Comparison of ENCODE assay signal across 11 mouse cellular contexts in genomic region chr10:78349464-78350165, GRCm38 (mm10). TPM values are rescaled to one million over a fixed set of nuclear protein-coding genes. Genes with fewer than 3 reads are reported as not detected.
DNase-seq lines count a peak whose midpoint lies in the region; ATAC-seq and TF ChIP-seq lines count a peak whose summit lies in the region.
"Had no signal": no experiment of that assay in that cellular context is flagged by ENCODE, and none has a peak within 500 bp of the region (broad histone marks: within the 10 kb centered on the region; RNA-seq: fewer than 3 reads in every experiment).

No protein-coding gene starts in this region.

- no peak for DNase-seq in layer of hippocampus, adult 2 months (ENCODE audit: low spot score in 2 of 2)
- no peak for DNase-seq in layer of hippocampus, adult 11-12 months (ENCODE audit: low spot score)
- DNase-seq in kidney, adult 9 months: peak; percentile 92
- DNase-seq in spleen, postnatal 10 days (ENCODE audit: low spot score in 2 of 2): no peak
- DNase-seq in thymus, postnatal 25 days: no peak
- DNase-seq: cerebellum, adult 9-10 months; lung, adult 18-20 months; right cerebral cortex, adult 18-20 months had no signal

- no peak for TF ChIP-seq CTCF in layer of hippocampus, adult 2 months (conservative IDR thresholded peaks at IDR 0.05)

- peak overlapping the region; percentile 84 for H3K4me3 ChIP-seq in layer of hippocampus, adult 2 months
- H3K4me3 ChIP-seq in hindbrain, embryonic 16.5 days (ENCODE audit: low read length): no peak overlapping the region
- peak overlapping the region; percentile 71 for H3K4me3 ChIP-seq in liver, embryonic 15.5 days (replicated peaks)

- peak overlapping the region; percentile 85 for H3K4me2 ChIP-seq in hindbrain, embryonic 16.5 days (ENCODE audit: low read length)
- peak overlapping the region; percentile 82 for H3K4me2 ChIP-seq in liver, embryonic 15.5 days

- 57% methylated on average over 15 of the region's 15 CpGs for WGBS in hindbrain, embryonic 16.5 days
- 62% methylated on average over 15 of the region's 15 CpGs for WGBS in liver, embryonic 15.5 days (ENCODE audit: insufficient replicate concordance)

- no peak overlapping the region for H3K27ac ChIP-seq in layer of hippocampus, adult 2 months
- H3K27ac ChIP-seq in hindbrain, embryonic 16.5 days (ENCODE audit: low read depth, low read length): no peak overlapping the region
- H3K27ac ChIP-seq in liver, embryonic 15.5 days (replicated peaks): peak overlapping the region; percentile 53

- H3K9ac ChIP-seq in hindbrain, embryonic 16.5 days (ENCODE audit: low read depth, low read length): no peak overlapping the region
- H3K9ac ChIP-seq in liver, embryonic 15.5 days: no peak overlapping the region

- H3K9me3 ChIP-seq in hindbrain, embryonic 16.5 days (ENCODE audit: control insufficient read depth, low read length): no peaks in the 10 kb centered on the region
- no peaks in the 10 kb centered on the region for H3K9me3 ChIP-seq in liver, embryonic 15.5 days (replicated peaks)

- ATAC-seq in hindbrain, embryonic 16.5 days: no peak
- ATAC-seq in liver, embryonic 15.5 days (ENCODE audit: insufficient read depth): peak; percentile 47; the same call in 1 of the 2 replicates
- no peak for ATAC-seq in erythroblast, adult 5-6 weeks (replicated peaks; ENCODE audit: low FRiP score, poor library complexity, severe bottlenecking)

- H3K4me1 ChIP-seq in hindbrain, embryonic 16.5 days (ENCODE audit: control insufficient read depth, insufficient read depth, low read depth, low read length): peaks cover 29% of the 10 kb centered on the region
- H3K4me1 ChIP-seq in liver, embryonic 15.5 days (replicated peaks): peaks cover 12% of the 10 kb centered on the region

- no peaks in the 10 kb centered on the region for H3K27me3 ChIP-seq in hindbrain, embryonic 16.5 days (replicated peaks; ENCODE audit: control insufficient read depth, insufficient read depth, low read length)
- H3K27me3 ChIP-seq in liver, embryonic 15.5 days: peaks cover 71% of the 10 kb centered on the region

- no peaks in the 10 kb centered on the region for H3K36me3 ChIP-seq in hindbrain, embryonic 16.5 days (ENCODE audit: control insufficient read depth, insufficient read depth, low read length)
- no peaks in the 10 kb centered on the region for H3K36me3 ChIP-seq in liver, embryonic 15.5 days (replicated peaks)

RNA-seq across cellular contexts. Expression of gene Agpat3, which starts 2.7 kb away (rescaled TPM):
- 100 to 1,000 TPM; 207 to 216 TPM for total RNA-seq in layer of hippocampus, adult 2 months (2021)
- polyA plus RNA-seq in hindbrain, embryonic 16.5 days (2015; fragmentation: Nextera tagmentation; extraction: Ambion mirVana): 44.0 and 70.1 TPM in 2 replicates
- 33.1 and 46.0 TPM in 2 replicates for polyA plus RNA-seq in liver, embryonic 15.5 days (2015; fragmentation: Nextera tagmentation; extraction: Ambion mirVana)
- total RNA-seq in erythroblast, adult 5-6 weeks (2015; ENCODE audit: low replicate concordance): 3.3 and 5.8 TPM in 2 replicates
- total RNA-seq in erythroblast, adult 5-6 weeks (2017; ENCODE audit: low replicate concordance): 2.6 and 3.2 TPM in 2 replicates

Comparison
In these comparisons a context has a peak if more than half of its experiments do, and no peak if none do; other contexts are left out.
1. RNA of gene Agpat3, which starts 2.7 kb away (total RNA-seq): 207 to 216 TPM in layer of hippocampus, adult 2 months; 2.6 to 5.8 TPM in erythroblast, adult 5-6 weeks; every median in the first group is over 10 times any median in the second.